Mouse (Mus musculus): ENCODE measurements around the gene Sertad4. TPM values are rescaled to one million over a fixed set of nuclear protein-coding genes. Genes with fewer than 3 reads are reported as not detected.

Gene Sertad4
- total RNA-seq, 1 experiment: 1.6 TPM

- no peak for TF ChIP-seq HCFC1 (IDR thresholded peaks at IDR 0.05; ENCODE audit: borderline replicate concordance, insufficient read depth, low read length)
- TF ChIP-seq ZNF384 (IDR thresholded peaks at IDR 0.05; ENCODE audit: low read depth, low read length): no peak
- no peak for TF ChIP-seq ZC3H11A (IDR thresholded peaks at IDR 0.05; ENCODE audit: borderline replicate concordance, low read depth, low read length)
- TF ChIP-seq CHD2 (IDR thresholded peaks at IDR 0.05; ENCODE audit: low read depth, low read length): no peak
- no peak for TF ChIP-seq MAFK (IDR thresholded peaks at IDR 0.05; ENCODE audit: insufficient read depth, low read depth, low read length)
- no peak for DNase-seq (ENCODE audit: low read depth, low spot score)
- H3K4me1 ChIP-seq (ENCODE audit: control insufficient read depth in 2 of 2, insufficient read depth in 2 of 2, low read length in 2 of 2, poor library complexity in 1 of 2): no peaks in the 10 kb centered on the region
- H3K9me3 ChIP-seq (ENCODE audit: control insufficient read depth, insufficient read depth, low read depth, low read length): no peaks in the 10 kb centered on the region
- in situ Hi-C loops (cut with MboI; ENCODE audit: low sequenced_read_pairs in 2 of 2, unreplicated experiment in 2 of 2): no loop called here
- no peak overlapping the region for H3K27ac ChIP-seq (ENCODE audit: insufficient read depth, low read depth, low read length, poor library complexity, severe bottlenecking)
- no peaks in the 10 kb centered on the region; the same call in 1 of the 2 replicates for H3K36me3 ChIP-seq (ENCODE audit: control insufficient read depth, insufficient read depth, low read length, poor library complexity, severe bottlenecking)
- H3K9ac ChIP-seq (ENCODE audit: insufficient read depth, low read depth, low read length, poor library complexity, severe bottlenecking): no peak overlapping the region
- no peak overlapping the region for H3K4me3 ChIP-seq (ENCODE audit: insufficient read depth in 1 of 2, low read depth in 1 of 2, low read length in 2 of 2, poor library complexity in 1 of 2, severe bottlenecking in 1 of 2)
Observed at GRCm38 (mm10) chr1:192896076-192896475, 40.5 kb upstream of the Sertad4 start.

- no peak for DNase-seq (ENCODE audit: low read depth, low spot score)
- Histone ChIP-seq H3K4me1 (ENCODE audit: control insufficient read depth in 2 of 2, insufficient read depth in 2 of 2, low read length in 2 of 2, poor library complexity in 1 of 2) (no peaks in the 10 kb centered on the region), H3K4me3 (ENCODE audit: insufficient read depth in 1 of 2, low read depth in 1 of 2, low read length in 2 of 2, poor library complexity in 1 of 2, severe bottlenecking in 1 of 2) (no peak overlapping the region), H3K9me3 (ENCODE audit: control insufficient read depth, insufficient read depth, low read depth, low read length) (no peaks in the 10 kb centered on the region), H3K9ac (ENCODE audit: insufficient read depth, low read depth, low read length, poor library complexity, severe bottlenecking) (no peak overlapping the region), H3K27ac (ENCODE audit: insufficient read depth, low read depth, low read length, poor library complexity, severe bottlenecking) (no peak overlapping the region), H3K36me3 (ENCODE audit: control insufficient read depth, insufficient read depth, low read length, poor library complexity, severe bottlenecking) (no peaks in the 10 kb centered on the region)
- in situ Hi-C loops (cut with MboI; ENCODE audit: low sequenced_read_pairs in 2 of 2, unreplicated experiment in 2 of 2): no loop called here
- TF ChIP-seq HCFC1 (IDR thresholded peaks at IDR 0.05; ENCODE audit: borderline replicate concordance, insufficient read depth, low read length) (no peak), ZC3H11A (IDR thresholded peaks at IDR 0.05; ENCODE audit: borderline replicate concordance, low read depth, low read length) (no peak), MAFK (IDR thresholded peaks at IDR 0.05; ENCODE audit: insufficient read depth, low read depth, low read length) (no peak), ZNF384 (IDR thresholded peaks at IDR 0.05; ENCODE audit: low read depth, low read length) (no peak), CHD2 (IDR thresholded peaks at IDR 0.05; ENCODE audit: low read depth, low read length) (no peak)
Observed at GRCm38 (mm10) chr1:192890716-192891115, 35.2 kb upstream of the Sertad4 start.

GRCm38 (mm10) chr1:192882617-192883295, 27.2 kb upstream of the Sertad4 start:
- TF ChIP-seq ZC3H11A (IDR thresholded peaks at IDR 0.05; ENCODE audit: borderline replicate concordance, low read depth, low read length) (no peak), CHD2 (IDR thresholded peaks at IDR 0.05; ENCODE audit: low read depth, low read length) (no peak), HCFC1 (IDR thresholded peaks at IDR 0.05; ENCODE audit: borderline replicate concordance, insufficient read depth, low read length) (no peak), ZNF384 (IDR thresholded peaks at IDR 0.05; ENCODE audit: low read depth, low read length) (no peak), MAFK (IDR thresholded peaks at IDR 0.05; ENCODE audit: insufficient read depth, low read depth, low read length) (no peak)
- Histone ChIP-seq H3K27ac (ENCODE audit: insufficient read depth, low read depth, low read length, poor library complexity, severe bottlenecking) (no peak overlapping the region), H3K9ac (ENCODE audit: insufficient read depth, low read depth, low read length, poor library complexity, severe bottlenecking) (no peak overlapping the region), H3K9me3 (ENCODE audit: control insufficient read depth, insufficient read depth, low read depth, low read length) (no peaks in the 10 kb centered on the region), H3K36me3 (ENCODE audit: control insufficient read depth, insufficient read depth, low read length, poor library complexity, severe bottlenecking) (no peaks in the 10 kb centered on the region), H3K4me1 (ENCODE audit: control insufficient read depth in 2 of 2, insufficient read depth in 2 of 2, low read length in 2 of 2, poor library complexity in 1 of 2) (no peaks in the 10 kb centered on the region), H3K4me3 (ENCODE audit: insufficient read depth in 1 of 2, low read depth in 1 of 2, low read length in 2 of 2, poor library complexity in 1 of 2, severe bottlenecking in 1 of 2) (no peak overlapping the region)
- DNase-seq (ENCODE audit: low read depth, low spot score): no peak
- in situ Hi-C loops (cut with MboI; ENCODE audit: low sequenced_read_pairs in 2 of 2, unreplicated experiment in 2 of 2): no loop called here

- TF ChIP-seq CHD2 (IDR thresholded peaks at IDR 0.05; ENCODE audit: low read depth, low read length) (no peak), ZC3H11A (IDR thresholded peaks at IDR 0.05; ENCODE audit: borderline replicate concordance, low read depth, low read length) (no peak), MAFK (IDR thresholded peaks at IDR 0.05; ENCODE audit: insufficient read depth, low read depth, low read length) (no peak), ZNF384 (IDR thresholded peaks at IDR 0.05; ENCODE audit: low read depth, low read length) (no peak), HCFC1 (IDR thresholded peaks at IDR 0.05; ENCODE audit: borderline replicate concordance, insufficient read depth, low read length) (no peak)
- Histone ChIP-seq H3K36me3 (ENCODE audit: control insufficient read depth, insufficient read depth, low read length, poor library complexity, severe bottlenecking) (no peaks in the 10 kb centered on the region), H3K4me3 (ENCODE audit: insufficient read depth in 1 of 2, low read depth in 1 of 2, low read length in 2 of 2, poor library complexity in 1 of 2, severe bottlenecking in 1 of 2) (no peak overlapping the region), H3K9me3 (ENCODE audit: control insufficient read depth, insufficient read depth, low read depth, low read length) (no peaks in the 10 kb centered on the region), H3K4me1 (ENCODE audit: control insufficient read depth in 2 of 2, insufficient read depth in 2 of 2, low read length in 2 of 2, poor library complexity in 1 of 2) (no peaks in the 10 kb centered on the region), H3K9ac (ENCODE audit: insufficient read depth, low read depth, low read length, poor library complexity, severe bottlenecking) (no peak overlapping the region), H3K27ac (ENCODE audit: insufficient read depth, low read depth, low read length, poor library complexity, severe bottlenecking) (no peak overlapping the region)
- in situ Hi-C loops (cut with MboI; ENCODE audit: low sequenced_read_pairs in 2 of 2, unreplicated experiment in 2 of 2): no loop called here
- no peak for DNase-seq (ENCODE audit: low read depth, low spot score)
Observed at GRCm38 (mm10) chr1:192880130-192880529, 24.6 kb upstream of the Sertad4 start.

Data from ES-E14 (cell line).